Mouse (Mus musculus): ENCODE results near the gene Med1.
"Not testable (repeated sequence)": the region's sequence is repeated elsewhere in the genome, so short reads cannot be mapped to it uniquely, and the experiment has no call there.

Med1 gene

DNA sequence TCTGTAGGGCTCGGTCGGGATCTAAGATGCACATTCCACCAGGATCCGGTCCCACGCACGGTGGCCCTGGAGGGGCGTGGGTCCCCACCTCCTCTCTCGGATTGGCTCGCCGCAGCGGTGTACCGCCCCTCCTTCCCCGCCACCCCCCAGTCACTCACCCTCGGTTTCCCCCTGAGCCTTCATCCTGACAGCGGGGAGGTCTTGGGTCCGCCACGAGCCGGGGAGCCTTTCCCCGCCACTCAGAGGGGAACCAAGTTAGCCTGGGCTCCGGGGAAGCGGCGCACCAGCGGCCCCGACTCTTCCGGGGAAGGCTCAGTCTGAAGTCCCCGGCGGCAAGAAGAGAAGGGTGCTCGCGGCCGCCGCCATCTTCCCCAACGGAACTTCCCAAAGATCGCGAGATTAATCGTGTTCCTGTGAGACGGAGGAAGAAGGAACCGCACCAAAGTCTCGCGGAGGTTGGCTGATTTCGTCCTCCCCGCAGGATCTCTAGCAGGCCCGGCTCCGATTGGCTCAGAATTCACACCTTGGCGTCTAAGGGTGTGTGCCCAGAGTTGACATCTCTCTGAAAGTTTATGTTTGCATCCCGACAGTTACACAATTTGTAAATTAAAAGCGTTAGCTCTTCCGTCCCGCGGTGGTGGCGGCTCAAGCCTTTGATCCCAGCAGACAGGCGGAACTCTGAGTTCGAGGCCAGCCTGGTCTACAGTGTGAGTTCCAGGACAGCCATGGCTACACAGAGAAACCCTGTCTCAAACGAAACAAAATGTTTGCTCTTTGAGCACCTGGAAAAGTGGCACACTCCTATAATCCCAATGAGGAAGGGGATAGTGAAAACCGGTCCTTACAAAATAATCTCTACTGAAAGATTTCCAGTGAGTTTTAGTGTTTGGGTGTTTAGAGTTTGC lies at the start of gene Med1:
TSS of gene Med1 (minus strand) at position 393 of the 905 bp plus-strand sequence.
- peak; percentile 97 for DNase-seq (ENCODE audit: low spot score)

DNA sequence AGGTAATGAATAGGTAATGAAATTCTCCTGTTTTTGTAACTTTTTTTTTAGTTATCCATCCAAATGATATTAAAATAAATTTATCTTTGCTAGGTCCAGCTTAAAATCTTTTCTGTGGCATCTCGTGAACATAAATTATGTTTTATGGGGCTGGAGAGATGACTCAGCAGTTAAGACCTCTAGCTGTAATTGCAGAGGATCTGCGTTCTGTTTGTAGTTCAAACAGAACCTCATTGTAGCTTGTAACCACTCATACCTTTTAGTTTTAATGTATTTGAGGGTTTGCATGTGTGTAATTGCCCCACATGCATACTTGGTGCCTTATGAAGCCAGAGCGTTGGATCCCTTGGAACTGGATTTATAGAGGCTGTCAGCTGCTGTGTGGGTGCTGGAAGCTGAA lies 45.9 kb upstream of the Med1 start:
- no peak for DNase-seq (ENCODE audit: low spot score)

DNA sequence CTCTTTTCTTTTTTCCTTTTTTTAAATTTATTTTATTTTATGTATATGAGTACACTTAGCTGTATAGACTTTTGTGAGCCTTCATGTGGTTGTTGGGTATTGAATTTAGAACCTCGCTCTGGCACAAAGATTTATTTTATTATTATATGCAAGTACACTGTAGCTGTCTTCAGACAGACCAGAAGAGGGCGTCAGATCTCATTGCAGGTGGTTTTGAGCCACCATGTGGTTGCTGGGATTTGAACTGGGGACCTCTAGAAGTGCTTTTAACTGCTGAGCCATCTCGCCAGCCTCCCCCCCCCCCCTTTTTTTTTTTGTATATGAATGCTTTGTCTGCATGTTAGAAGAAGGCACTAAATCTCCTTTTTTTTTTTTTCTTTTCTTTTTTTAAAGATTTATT lies 45.3 kb upstream of the Med1 start:
- DNase-seq (ENCODE audit: low spot score): no peak

DNA sequence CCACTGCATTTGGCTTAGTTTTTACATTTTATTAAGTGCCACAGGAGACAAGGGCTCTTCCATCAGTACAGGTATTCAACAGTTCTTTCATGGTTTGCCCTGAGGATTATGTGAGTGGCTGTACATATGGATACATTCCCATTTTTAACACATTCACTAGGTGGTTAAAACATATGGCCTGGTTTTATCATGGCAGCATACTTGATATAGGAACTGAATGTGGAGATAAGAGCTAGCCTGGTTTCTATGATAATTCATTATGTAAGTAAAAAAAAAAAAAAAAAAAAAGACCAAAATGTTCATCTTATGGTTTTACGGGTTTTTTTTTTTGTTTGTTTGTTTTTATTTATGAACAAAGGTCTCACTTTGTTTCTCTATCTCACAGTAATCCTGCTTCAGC lies 33.3 kb upstream of the Med1 start:
- no peak for DNase-seq (ENCODE audit: low spot score)

DNA sequence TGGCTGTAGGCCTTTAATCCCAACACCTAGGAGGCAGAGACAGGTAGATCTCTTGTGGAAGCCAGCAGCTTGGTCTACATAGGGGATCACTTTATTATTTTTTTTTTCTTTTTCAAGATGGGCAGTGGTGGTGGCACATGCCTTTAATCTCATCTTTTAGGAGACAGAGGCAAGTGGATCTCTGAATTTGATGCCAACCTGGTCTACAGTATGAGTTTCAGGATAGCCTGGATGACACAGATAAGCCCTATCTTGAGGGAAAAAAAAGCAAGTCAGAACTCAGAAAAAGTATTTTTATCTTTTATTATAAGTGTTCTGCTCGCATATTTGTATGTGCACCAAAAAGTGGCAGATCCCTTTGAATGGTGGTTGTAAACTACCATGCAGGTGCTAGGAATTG lies 20.2 kb upstream of the Med1 start:
- no peak for DNase-seq (ENCODE audit: low spot score)

DNA sequence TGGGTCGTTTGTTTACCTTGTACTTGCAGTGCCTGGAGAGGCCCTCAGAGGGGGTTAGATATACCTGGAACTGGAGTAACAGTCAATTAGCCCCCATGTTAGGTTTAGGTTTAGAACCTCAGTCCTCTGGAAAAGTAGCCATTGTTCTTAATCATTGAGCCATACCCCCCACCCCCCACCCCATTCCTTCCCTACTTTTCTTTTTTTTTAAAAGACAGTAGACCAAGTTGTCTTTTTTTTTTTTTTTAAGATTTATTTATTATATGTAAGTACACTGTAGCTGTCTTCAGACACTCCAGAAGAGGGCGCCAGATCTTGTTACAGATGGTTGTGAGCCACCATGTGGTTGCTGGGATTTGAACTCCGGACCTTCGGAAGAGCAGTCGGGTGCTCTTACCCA lies 16.6 kb upstream of the Med1 start:
- DNase-seq (ENCODE audit: low spot score): not testable (repeated sequence)

DNA sequence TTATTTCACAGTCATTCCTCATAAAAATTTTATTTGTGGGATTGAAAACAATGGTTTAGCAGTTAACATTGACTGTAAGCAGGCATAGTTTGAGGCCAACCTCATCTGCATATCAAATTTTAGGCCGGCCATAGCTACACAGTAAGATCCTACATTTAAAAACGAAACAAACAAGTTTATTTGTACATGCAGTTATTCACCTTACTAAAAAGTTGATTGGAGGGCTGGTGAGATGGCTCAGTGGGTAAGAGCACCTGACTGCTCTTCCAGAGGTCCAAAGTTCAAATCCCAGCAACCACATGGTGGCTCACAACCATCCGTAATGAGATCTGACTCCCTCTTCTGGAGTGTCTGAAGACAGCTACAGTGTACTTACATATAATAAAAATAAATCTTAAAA lies 13.2 kb upstream of the Med1 start:
- not testable (repeated sequence) for DNase-seq (ENCODE audit: low spot score)

DNA sequence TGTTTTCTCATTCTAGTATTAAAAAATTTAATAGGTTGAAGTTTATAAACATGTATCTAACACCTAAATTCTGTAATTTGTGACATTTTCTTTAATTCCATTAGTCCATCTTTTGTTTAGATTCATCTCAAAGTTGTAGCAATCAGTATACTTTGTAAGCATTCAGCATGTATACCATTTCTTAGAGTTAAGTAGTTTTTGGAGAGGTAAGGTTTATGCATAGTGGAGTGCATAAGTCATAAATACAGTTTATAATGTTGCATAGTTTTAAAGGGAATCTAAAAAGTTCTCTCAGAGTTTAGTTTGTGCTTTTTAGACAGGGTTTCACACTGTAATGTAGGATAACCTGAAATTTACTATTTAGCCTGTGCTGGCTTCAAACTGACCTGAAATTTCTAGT lies 12.4 kb upstream of the Med1 start:
- DNase-seq (ENCODE audit: low spot score): no peak

DNA sequence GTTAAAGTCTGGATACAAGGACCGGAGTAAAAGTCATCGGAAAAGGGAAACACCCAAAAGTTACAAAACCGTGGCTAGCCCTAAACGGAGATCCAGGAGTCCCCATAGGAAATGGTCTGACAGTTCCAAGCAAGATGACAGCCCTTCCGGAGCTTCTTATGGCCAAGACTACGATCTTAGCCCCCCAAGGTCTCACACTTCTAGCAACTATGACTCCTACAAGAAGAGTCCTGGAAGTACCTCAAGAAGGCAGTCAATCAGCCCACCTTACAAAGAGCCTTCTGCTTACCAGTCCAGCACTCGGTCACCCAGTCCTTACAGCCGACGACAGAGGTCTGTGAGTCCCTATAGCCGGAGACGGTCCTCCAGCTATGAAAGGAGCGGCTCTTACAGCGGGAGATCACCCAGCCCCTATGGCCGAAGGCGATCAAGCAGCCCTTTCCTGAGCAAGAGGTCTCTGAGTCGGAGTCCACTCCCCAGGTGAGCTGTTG lies 10.9 kb upstream of the Med1 start:
- DNase-seq (ENCODE audit: low spot score): peak; percentile 34

DNA sequence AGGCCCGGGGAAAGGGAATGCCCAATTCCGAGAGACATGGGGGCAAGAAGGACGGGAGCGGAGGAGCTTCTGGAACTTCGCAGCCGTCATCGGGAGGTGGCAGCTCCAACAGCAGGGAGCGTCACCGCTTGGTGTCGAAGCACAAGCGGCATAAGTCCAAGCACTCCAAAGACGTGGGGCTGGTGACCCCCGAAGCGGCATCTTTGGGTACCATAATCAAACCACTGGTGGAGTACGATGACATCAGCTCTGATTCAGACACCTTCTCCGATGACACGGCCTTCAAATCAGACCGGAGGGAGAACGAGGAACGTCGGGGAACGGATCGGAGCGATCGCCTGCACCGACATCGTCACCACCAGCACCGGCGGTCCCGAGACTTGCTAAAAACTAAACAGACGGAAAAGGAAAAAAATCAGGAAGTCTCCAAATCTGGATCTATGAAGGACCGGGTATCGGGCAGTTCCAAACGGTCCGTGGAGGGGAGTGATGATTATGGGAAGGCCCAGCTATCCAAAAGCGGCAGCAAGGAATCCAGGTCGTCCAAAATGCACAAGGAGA lies 10.3 kb upstream of the Med1 start:
- no peak for DNase-seq (ENCODE audit: low spot score)

DNA sequence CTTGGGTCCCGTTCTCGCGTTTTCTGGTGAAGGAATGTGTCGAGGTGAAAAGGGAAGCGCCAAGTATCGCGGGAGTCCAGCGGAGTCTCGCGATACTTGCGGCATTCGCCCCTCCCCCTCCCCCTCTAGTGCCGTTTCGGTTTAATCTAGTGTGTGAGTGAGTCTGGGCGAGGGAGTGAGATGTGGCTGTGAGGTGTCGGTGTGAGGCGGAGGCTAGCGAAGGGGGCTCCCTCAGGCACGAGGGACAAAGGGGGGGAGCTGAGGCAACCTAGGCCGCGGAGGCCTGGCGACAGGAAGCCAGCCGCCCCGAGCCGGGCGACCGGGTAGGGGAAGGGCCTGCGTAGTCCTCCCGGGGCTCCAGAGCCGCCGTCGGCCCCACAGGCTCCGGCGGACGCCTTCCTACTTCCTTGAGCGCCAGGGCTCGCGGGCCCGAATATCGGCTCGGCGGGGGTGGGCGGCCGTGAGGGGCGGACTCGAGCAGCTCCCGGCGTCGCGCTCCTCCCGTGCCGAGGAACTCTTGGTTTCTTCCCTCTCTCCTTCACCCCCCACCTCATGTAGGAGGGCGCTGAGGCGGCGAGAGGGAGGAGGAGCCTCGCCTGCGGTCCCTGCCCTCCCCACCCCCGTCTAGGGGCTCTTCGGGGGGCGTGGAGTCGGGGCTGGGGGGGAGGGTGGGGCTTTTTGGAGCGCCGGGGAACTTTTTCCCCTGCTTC lies 9.7 kb upstream of the Med1 start, which contains the start of gene Cdk12:
TSS of gene Cdk12 (plus strand) at position 419 of the 710 bp plus-strand sequence.
- DNase-seq (ENCODE audit: low spot score): peak; percentile 100

DNA sequence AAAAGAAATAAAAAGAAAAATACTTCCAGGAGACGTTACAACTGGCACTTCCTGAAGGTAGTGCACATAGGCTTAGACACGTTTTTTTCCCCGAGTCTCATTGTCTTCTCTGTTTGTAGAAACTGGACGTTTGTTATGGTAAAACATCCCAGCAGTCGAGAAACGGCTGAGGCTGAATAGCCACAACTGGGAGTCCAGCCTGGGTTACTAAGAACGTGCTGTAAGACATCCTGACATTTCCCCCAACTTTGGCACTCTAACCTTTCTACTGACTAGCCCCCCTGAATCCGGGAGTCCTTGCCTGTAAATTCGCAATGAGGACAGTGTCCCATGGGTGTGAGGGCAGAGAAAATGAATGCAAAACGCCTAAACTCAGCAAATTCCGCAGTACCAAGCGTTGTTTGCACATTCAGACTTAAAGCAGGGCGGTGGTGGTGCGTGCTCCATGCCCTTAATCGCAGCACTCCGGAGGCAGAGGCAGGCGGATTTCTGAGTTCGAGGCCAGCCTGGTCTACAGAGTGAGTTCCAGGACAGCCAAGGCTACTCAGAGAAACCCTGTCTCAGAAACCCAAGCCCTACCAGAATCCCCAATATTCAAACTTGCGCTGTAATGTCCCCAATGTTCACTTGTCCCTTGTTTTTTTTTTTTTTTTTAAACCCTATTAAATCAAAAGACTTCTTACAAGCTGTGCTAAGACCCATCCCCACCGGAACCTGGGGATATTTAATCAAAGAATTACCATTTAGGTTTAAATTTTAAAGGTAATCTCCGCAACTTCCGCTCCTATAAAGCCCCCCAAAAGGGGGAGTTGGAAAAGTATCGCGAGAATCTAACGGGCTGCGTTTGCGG lies 8.9 kb upstream of the Med1 start:
- peak; percentile 23 for DNase-seq (ENCODE audit: low spot score)

DNA sequence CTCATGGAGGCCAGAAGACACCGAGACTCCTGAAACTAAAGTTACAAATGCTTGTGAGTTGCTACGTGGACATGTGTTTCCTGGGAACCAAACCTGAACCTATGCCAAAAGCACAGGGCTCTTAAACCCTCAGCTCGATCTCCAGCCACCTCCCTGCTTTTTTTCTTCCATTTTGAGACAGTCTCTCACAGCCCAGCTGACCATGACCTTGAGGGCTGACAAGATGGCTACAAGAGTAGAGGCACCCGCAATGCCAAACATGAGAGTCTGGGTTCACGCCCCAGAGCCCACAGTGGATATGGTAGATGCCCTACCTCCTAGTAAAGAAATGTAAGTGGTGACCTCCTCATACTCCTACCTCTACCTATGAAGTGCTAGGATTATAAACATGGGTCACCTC lies 2.3 kb downstream of the Med1 start:
- DNase-seq (ENCODE audit: low spot score): no peak

DNA sequence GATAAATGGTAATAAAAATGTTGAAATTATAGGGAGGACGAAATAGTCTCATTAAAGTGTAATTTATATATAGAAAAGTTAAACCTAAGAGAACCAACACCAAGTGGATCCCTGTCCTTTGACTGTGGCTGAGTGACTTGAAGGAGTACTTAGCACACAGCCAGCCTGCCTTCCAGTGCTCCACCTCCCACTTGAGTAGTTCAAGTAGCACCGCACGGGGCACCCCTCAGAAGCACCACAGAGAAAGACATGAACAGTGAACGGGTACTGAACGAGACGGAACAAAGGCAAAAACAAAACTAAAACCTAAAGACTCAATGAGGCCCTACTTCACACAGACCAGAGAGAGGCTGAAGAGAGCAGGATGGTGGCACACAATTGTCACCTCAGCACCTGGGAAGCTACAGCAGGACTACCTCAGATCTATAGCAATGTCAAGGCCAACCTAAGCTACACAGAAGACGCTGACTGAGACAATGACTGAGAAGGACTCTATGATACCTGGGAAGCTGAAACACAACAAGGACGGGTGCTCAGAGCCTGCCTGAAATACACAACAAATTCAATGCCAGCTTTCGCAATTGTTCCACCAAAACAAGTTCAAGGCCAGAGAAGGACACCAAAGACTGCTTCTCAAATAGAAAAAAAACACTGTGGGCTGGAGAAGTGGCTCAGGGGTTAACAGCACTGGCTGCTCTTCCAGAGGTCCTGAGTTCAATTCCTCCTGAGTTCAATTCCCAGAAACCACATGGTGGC lies 5.3 kb downstream of the Med1 start:
- no peak for DNase-seq (ENCODE audit: low spot score)

DNA sequence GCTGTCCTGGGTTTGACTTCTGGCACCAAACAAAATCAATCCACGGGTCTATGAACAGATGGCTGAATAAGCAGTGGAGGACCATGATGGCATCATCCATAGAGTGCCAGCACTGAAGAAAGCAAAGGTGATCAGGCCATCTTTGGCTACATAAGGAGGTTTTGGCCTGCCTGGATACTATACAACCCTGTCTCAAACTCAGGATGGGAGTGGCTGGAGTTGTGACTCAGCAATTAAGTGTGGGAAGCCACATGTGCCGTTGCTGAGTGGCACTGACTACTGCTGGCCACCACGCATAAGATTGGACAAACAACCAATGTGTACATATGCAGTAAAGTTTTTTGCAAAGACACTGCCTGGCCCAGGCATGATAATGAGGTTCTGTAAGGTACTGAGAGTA lies 10.9 kb downstream of the Med1 start:
- DNase-seq (ENCODE audit: low spot score): not testable (repeated sequence)

DNA sequence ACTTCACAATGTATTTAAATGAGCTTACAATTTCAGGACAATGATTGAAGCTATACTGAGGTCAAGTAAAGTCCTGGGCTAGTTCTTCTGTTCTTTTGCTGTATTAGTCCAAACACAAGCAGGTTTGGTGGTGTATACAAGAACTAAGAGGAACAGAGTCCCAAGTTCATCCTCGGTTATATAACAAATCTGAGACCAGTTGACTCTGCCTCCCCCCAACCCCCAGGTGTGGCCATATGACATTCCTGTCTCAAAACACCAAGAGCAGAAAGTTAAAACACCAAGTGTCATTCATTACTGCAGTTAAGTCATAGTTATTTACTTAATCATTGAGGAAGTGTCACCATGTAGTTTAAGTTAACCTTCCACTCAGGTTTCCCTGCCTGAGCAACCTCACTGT lies 24.7 kb downstream of the Med1 start:
- no peak for DNase-seq (ENCODE audit: low spot score)

DNA sequence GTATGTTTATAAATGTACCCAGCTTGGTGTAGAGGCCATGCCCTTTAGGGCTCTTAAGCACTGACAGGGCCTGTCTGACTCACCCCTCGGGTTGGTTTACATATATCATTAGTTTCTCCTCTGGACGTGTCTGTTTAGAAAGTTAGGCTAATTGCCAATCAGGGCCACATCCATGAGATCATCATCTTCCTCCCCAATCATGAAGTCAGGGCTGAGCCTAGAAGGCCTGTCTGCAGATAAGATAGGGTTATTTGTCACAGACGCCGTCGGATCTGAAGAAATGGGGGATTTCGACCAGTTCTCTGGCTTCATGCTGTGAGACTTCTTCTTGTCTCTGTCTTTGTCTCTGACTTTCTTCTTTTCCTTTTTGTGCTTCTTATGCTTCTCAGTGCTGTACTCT lies 38.0 kb downstream of the Med1 start:
- no peak for DNase-seq (ENCODE audit: low spot score)

DNA sequence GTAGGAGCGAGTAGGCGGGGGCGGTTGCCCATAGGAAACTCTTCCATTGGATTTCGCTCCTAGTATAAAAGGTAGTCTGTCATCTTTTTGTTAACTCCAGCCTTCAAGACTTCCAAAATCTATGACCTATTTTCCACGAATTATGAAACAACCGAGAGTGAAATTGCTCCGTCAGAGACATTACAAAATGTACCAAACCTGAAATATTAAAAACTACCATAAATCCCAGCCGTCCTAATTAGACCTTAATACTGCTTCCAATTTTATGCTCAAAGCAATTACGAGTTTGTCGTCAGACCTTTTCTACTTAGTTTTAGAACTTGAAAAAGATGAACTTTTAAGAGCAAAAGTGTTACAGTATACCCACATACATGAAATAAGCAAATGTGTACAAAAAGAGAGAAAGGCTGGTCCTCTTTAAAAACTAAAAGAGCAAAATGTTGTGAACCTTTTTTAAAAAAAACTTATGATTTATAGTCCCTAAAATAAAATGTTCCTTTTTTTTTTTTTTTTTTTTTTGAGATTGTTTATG lies 42.4 kb downstream of the Med1 start:
- no peak for DNase-seq (ENCODE audit: low spot score)

DNA sequence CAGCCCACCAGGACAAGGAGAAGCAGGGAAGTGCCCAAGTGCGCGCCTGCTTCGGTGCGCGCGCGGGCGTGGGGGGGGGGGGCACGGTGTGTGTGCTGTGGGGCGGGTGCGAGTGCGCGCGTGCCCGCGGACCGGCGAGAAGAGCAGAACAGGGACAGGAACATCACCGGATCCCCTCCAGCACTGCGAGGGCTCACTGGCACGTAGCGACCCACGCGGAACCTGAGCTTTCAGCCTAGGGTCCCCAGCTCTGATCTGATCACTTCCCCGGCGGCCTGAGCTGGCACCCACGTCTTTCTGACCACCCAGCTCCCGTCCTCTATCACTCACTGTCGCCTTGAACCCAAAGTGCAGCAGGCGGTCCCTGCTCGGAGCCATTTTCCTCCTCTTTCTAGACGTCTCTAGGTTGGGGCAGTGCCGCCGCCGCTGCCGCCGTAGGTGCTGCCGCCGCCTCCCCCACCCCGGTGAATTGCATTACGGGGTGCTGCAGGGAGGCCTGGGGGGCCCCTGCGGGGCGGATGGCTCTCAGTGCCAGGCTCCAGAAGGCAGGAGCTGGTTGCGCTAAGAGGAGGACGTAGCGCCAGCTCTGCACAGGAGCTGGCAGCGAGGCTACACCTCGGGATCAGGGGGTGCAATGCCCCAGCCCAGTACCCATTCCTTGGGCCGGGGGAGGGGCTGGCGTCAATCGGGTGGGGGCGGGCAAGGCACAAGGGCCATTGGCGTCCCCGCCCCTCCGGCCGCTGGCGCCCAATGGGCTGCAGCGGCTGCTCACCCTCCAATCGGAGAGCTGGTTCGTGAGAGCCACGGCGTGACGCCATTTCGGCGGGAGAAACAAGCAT lies 43.1 kb downstream of the Med1 start, which contains the start of gene Fbxl20:
TSS of gene Fbxl20 (minus strand) at position 618 of the 839 bp plus-strand sequence.
- peak; percentile 95 for DNase-seq (ENCODE audit: low spot score)

DNA sequence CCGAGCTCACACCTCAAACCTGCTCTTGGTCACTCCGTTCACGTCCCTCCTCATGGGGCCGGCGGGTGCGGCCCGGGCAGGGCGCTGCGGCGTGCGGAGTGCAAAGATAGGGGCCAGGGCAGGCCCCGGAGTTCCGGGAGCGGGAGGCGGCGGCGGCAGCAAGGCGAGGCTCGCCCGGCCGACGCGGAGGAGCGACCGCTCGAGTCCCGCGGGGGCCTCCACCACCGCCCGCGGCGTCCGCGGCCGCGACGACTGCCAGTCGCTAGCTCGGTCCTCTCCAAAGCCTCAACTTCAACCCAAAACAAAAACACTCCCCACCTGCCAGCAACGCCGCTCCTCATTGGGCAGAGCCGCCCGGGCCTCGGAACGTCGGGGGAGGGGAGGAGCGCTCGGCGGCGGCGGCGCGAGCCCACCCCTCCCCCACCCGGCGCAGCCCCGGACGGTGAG lies 43.8 kb downstream of the Med1 start:
- peak; percentile 93 for DNase-seq (ENCODE audit: low spot score)

Data from retina, embryonic 14.5 days (tissue).